Mouse (Mus musculus): ENCODE measurements at regions not wholly inside any gene's neighbourhood (a gene's known extent, or its start where the extent isn't known, plus 50 kb on each side); places are given as distances from the start of the nearest gene placed in this dataset.
"Not testable (repeated sequence)": the region's sequence is repeated elsewhere in the genome, so short reads cannot be mapped to it uniquely, and the experiment has no call there.

DNA sequence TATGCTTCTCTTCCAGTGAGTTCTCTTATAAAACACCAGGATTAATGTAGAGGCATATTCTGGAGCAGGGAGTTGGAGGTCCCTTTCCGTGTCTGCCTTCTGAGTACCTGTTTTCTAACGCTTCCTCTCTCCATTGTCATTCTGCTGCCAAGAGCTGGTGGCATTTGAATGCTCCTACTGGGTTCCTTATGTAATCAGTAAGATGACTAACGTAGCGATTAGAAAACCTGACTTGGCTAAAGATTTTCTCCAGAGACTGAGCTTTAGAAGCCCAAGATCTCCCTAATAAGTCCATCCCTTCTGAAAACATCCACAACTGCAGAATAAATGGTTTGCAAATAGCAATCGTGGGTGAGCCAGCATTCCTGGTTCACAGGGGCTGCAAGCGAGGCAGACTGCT is 174.5 kb downstream of the Dhx15 start:
- no peak for DNase-seq (ENCODE audit: low spot score)

DNA sequence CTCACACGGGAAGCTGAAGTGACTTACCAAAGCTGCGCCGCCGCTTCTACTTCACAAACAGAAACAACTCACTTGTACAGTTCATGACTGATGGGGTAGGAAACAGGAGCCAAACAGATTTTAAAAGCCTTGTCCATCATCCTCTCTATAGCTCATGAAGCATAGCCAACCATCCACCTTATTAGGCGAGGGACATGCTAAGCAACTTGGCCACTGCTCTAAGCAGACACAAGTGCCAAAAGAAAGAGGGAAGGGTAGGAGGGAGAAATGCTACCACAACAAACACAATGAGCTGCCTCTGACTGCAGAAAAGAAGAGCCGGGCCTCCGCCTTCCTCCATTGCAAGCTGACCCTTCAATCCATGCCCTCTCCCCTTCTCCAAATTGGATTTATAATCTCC is 179.9 kb downstream of the Dhx15 start:
- DNase-seq (ENCODE audit: low spot score): no peak

GRCm38 (mm10) chr5:52008942-52009341 is 181.4 kb downstream of the Dhx15 start:
- no peak for DNase-seq (ENCODE audit: low spot score)

GRCm38 (mm10) chr5:52006843-52007242 is 183.5 kb downstream of the Dhx15 start:
- no peak for DNase-seq (ENCODE audit: low spot score)

GRCm38 (mm10) chr5:51990847-51991610 is 199.3 kb downstream of the Dhx15 start:
- no peak for DNase-seq (ENCODE audit: low spot score)

GRCm38 (mm10) chr5:51989396-51989795 is 200.9 kb downstream of the Dhx15 start:
- no peak for DNase-seq (ENCODE audit: low spot score)

DNA sequence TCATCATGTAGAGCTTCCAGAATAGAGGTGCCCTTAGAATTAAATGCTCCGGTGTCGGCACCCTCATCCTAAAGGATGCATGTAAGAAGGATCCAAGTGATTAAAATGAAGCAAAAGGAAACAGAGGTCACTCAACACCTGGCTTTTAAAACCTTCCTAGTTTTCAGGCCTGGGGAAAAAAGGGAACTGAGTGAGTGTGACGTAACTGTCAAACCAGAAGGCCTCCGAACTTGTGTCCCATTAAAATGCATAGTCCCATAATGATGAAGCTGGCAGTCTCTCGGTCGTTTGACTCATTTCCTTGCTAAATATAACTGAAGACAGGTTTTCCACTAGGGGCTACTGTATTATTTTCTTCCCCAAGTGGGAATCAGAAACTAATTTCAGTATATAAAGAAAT is 201.4 kb downstream of the Dhx15 start:
- no peak for DNase-seq (ENCODE audit: low spot score)

GRCm38 (mm10) chr5:51984966-51985365 is 205.3 kb downstream of the Dhx15 start:
- no peak for DNase-seq (ENCODE audit: low spot score)

DNA sequence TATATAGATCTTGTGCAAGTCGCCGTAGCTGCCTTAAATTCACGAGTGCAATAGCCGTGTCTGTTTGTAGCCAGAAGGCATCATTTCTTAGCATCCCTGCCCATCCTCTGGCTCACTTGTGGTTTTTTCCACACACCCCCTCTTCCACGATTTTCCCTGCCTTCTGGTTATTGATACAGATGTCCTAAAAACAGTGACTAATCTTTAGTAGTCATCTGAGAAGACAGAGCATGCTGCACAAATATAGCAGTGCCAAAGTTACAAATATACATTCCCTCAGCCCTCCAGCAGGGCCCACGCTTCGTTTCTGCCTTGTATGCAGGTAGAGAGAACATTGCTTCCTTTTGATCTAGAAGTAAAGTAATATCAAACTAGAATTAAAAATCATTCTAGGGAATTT is 207.5 kb downstream of the Dhx15 start:
- no peak for DNase-seq (ENCODE audit: low spot score)

DNA sequence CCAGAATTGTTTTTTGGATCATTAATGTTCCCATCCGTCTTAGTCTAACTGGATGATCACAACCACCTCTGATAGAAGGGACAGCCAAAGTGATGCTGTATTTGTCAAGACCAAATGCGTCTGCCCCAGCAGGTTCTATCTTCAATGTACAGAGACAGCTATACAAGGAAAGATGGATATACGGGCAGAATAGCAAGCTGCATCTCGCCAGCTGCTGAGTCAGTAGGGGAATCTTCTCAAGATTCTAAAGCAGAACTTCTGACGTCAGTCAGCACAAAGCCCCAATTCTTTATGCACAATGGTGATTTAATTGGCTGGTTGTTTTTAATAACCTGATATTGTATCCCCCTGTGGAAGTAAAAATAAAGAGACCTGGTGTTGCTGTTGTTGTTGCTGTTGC is 209.4 kb downstream of the Dhx15 start:
- DNase-seq (ENCODE audit: low spot score): no peak

DNA sequence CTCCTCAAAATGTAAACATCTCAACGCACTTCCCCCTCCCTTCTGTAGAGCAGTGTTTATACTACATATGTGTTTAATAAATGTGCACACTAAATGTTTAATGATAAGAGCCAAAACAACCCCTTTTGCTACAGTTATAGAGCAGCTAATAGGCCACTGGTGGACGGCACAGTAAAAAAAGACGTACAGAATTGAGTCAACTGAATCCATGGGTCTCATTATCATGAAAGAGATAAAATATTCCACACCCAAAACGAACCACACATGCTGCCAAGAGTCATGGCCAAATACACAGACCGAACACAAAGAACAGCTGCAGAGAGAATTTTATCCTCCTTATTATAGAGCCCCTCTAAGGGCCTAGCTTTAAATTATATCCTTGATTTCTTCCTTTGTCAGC is 237.8 kb downstream of the Dhx15 start:
- no peak for DNase-seq (ENCODE audit: low spot score)

GRCm38 (mm10) chr5:51949996-51950395 is 240.3 kb downstream of the Dhx15 start:
- no peak for DNase-seq (ENCODE audit: low spot score)

DNA sequence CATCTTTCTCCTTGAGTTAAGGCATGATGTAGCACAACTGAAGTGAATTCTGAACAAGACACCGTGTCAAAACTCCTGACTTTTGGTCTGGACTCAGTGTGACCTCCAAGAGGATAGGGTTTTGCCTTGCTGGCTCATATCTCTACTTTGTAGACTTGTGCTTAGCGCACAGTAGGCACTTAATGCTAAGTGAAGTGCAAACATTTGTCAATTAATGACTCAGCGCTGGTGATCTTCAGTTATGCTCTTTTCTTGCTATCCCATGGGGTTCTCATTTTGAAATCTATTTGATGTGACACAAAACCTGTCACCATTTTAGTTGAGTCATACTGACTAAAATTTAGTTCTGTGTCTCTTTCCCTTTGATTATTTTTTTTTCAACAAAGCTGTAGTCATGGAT is 244.3 kb downstream of the Dhx15 start:
- DNase-seq (ENCODE audit: low spot score): no peak

- DNase-seq (ENCODE audit: low spot score): not testable (repeated sequence)
Measured at GRCm38 (mm10) chr5:51941925-51942291, 248.4 kb downstream of the Dhx15 start.

- no peak for DNase-seq (ENCODE audit: low spot score)
Measured at GRCm38 (mm10) chr5:51941255-51941924, 248.9 kb downstream of the Dhx15 start.

DNA sequence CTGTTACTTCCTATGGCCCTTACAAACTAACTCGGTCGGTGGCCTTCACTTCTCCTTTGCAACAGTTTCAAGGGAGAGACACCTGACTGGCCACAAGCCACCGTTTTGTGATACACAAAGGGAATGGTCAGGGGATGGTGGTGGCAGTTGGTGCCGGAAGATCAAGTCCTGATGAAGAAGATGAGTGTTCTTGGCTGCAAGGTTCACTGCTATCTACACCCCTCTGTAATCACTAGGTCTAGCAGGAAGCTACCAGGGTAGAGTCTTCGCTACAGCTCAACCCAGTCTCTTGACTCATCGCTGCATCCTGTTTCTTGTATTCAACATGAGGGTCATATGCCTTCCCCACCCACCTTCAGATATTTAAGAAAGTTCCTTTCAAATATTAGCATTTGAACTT is 251.5 kb downstream of the Dhx15 start:
- DNase-seq (ENCODE audit: low spot score): no peak

DNA sequence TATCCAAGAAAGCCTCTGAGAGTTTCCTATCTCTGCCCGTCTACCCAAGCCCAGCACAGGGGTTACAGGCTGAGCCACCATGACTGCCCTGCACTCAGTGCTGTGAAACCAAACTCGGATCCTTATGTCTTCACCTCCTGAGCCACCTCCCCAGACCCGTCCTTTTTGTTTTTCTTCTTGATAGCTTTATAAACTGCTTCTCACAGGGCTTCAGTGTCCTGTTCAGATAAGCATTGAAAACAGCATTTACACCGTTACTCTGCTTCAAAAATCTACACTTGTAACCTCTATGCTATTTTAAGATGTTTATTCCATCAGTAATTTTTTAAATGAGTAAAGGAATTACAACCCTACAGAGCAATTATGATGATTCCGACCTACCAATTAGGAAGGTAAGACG is 253.0 kb downstream of the Dhx15 start:
- DNase-seq (ENCODE audit: low spot score): no peak

- no peak for DNase-seq (ENCODE audit: low spot score)
Measured at GRCm38 (mm10) chr5:51935391-51936354, 254.6 kb downstream of the Dhx15 start.

- no peak for DNase-seq (ENCODE audit: low spot score)
Measured at GRCm38 (mm10) chr5:51934910-51935309, 255.4 kb downstream of the Dhx15 start.

DNA sequence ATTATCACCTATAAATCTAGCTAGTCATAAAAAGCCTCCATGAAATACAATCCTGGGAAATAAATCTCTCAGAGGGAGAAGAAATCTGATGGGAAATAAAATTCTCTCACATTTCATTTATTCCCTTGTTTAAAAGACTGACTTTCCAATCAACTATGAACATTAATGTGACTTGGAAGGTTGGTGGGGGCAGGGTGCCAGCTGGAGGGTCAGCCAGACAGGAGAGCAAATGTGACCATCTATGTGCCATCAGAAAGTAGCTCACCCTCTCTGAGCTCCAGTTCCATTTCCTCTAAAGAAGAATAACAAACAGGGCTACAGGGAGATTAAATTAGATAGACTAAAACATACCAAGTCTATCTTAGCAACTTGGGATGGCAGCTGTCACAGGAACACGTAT is 257.0 kb downstream of the Dhx15 start:
- no peak for DNase-seq (ENCODE audit: low spot score)

GRCm38 (mm10) chr5:51930416-51930815 is 259.9 kb downstream of the Dhx15 start:
- no peak for DNase-seq (ENCODE audit: low spot score)

GRCm38 (mm10) chr5:51928801-51929200 is 261.5 kb downstream of the Dhx15 start:
- no peak for DNase-seq (ENCODE audit: low spot score)

Data from urinary bladder, adult 2 months (tissue).